13 mouse cellular contexts compared by ENCODE assay signal in genomic region chr10:68247490-68248280, GRCm38 (mm10). TPM values are rescaled to one million over a fixed set of nuclear protein-coding genes. Genes with fewer than 3 reads are reported as not detected.
DNase-seq lines count a peak whose midpoint lies in the region; ATAC-seq and TF ChIP-seq lines count a peak whose summit lies in the region.
"Had no signal": no experiment of that assay in that cellular context is flagged by ENCODE, and none has a peak within 500 bp of the region (broad histone marks: within the 10 kb centered on the region; RNA-seq: fewer than 3 reads in every experiment).

No protein-coding gene starts in this region.

- no peaks in the 10 kb centered on the region for H3K27me3 ChIP-seq in kidney, adult 2 months (replicated peaks; ENCODE audit: control insufficient read depth, insufficient read depth, low read length)
- H3K27me3 ChIP-seq: forebrain, embryonic 12.5 days had no signal

- no peak overlapping the region for H3K4me3 ChIP-seq in kidney, adult 2 months (ENCODE audit: insufficient read depth, low read depth, low read length)
- H3K4me3 ChIP-seq: forebrain, embryonic 12.5 days had no signal

- H3K4me1 ChIP-seq in kidney, adult 2 months (ENCODE audit: control insufficient read depth, insufficient read depth, low read length) = peaks cover 18% of the 10 kb centered on the region; the same call in 1 of the 2 replicates

- 73% methylated on average over 4 of the region's 4 CpGs for WGBS in kidney, adult 2 months

- H3K36me3 ChIP-seq in kidney, adult 2 months (ENCODE audit: control insufficient read depth, insufficient read depth, low read length) = no peaks in the 10 kb centered on the region; the same call in 1 of the 2 replicates

- ATAC-seq in megakaryocyte, adult 5-6 weeks (ENCODE audit: poor library complexity, severe bottlenecking) = no peak
- ATAC-seq in monocyte, adult 5-6 weeks (replicated peaks; ENCODE audit: insufficient number of reproducible peaks, low FRiP score, low TSS enrichment, poor library complexity, severe bottlenecking) = no peak

- no peak for DNase-seq in kidney, adult 2 months
- DNase-seq in kidney, adult 9 months = no peak
- DNase-seq in urinary bladder, postnatal 14 days (ENCODE audit: low spot score) = peak; percentile 47
- DNase-seq in urinary bladder, postnatal 25 days (ENCODE audit: low spot score) = no peak
- peak; percentile 49 for DNase-seq in lung, postnatal 10 days
- no peak for DNase-seq in frontal cortex, postnatal 10 days (ENCODE audit: low spot score in 2 of 2)
- DNase-seq: B cell, adult 2 months; cerebellum, adult 2 months; heart, postnatal 14 days; kidney, adult 11 months had no signal

- peak overlapping the region; percentile 20; the same call in 1 of the 2 replicates for H3K27ac ChIP-seq in kidney, adult 2 months (ENCODE audit: insufficient read depth, low read depth, low read length)
- H3K27ac ChIP-seq: forebrain, embryonic 12.5 days had no signal

- TF ChIP-seq POLR2A in kidney, adult 2 months (IDR thresholded peaks at IDR 0.05; ENCODE audit: low read depth, low read length) = no peak

- TF ChIP-seq CTCF in kidney, adult 2 months (conservative IDR thresholded peaks at IDR 0.05; ENCODE audit: insufficient read depth, insufficient read length, low read depth, low read length) = no peak

RNA-seq across cellular contexts. Expression of gene Arid5b, which starts 30.9 kb away (rescaled TPM):
- 7.7 and 8.6 TPM in 2 replicates for polyA plus RNA-seq in kidney, adult 2 months (2012; rRNA removed)
- 28.5 and 29.3 TPM in 2 replicates for total RNA-seq in megakaryocyte, adult 5-6 weeks (2015)
- total RNA-seq in megakaryocyte, adult 5-6 weeks (2017) = 14.4 and 14.5 TPM in 2 replicates
- total RNA-seq in monocyte, adult 5-6 weeks (2017) = 13.0 to 33.2 TPM (median 18.8 TPM) in 3 replicates

Comparison
In these comparisons a context has a peak if more than half of its experiments do, and no peak if none do; other contexts are left out.
1. DNase-seq: peak in urinary bladder, postnatal 14 days (single experiment) and lung, postnatal 10 days (single experiment); none in kidney, adult 2 months (single experiment), kidney, adult 9 months (single experiment), urinary bladder, postnatal 25 days (single experiment) and frontal cortex, postnatal 10 days (0 of 2).